Mouse (Mus musculus) MEL (cell line): ENCODE results near the gene Taf1a. TPM values are rescaled to one million over a fixed set of nuclear protein-coding genes. Genes with fewer than 3 reads are reported as not detected.
A peak's percentile ranks its signal among the peaks of the same experiment; 100 is the strongest.
"Not testable (repeated sequence)": the region's sequence is repeated elsewhere in the genome, so short reads cannot be mapped to it uniquely, and the experiment has no call there.

Experiments used
- DNase-seq: peaks from one replicate; pipeline ENCODE4 v3.0.0; 2011; ENCODE audit warnings: low read depth, low spot score
- H3K27ac ChIP-seq: 2 replicates; pipeline ENCODE4 v1.5.1; 2012; ENCODE audit warnings: low read depth, mild to moderate bottlenecking, control low read depth, low read length, moderate library complexity; ENCODE audit not compliant: control insufficient read depth
- H3K27me3 ChIP-seq, 2 experiments: fragments of 150-350 bp in 1 of 2; sonication (generic) in 1 of 2; 2 replicates each; pipeline ENCODE4 v1.6.1; 2012; ENCODE audit warnings: low read length in 2 of 2, mild to moderate bottlenecking in 2 of 2, improper control_type of control experiment in 1 of 2, moderate library complexity in 1 of 2; ENCODE audit not compliant: insufficient read depth in 2 of 2, control insufficient read depth in 1 of 2
- H3K36me3 ChIP-seq, 2 experiments: 2 replicates each; pipeline ENCODE4 v1.6.1; 2012 to 2014; ENCODE audit warnings: low read length in 2 of 2, improper control_type of control experiment in 1 of 2, inconsistent platforms in 1 of 2, mild to moderate bottlenecking in 1 of 2; ENCODE audit not compliant: insufficient read depth in 2 of 2, control insufficient read depth in 1 of 2
- H3K4me1 ChIP-seq, 2 experiments: fragments of 150-350 bp in 1 of 2; sonication (generic) in 1 of 2; 2 replicates each; pipeline ENCODE4 v1.6.1; 2012; ENCODE audit warnings: low read length in 2 of 2, improper control_type of control experiment in 1 of 2, mild to moderate bottlenecking in 1 of 2; ENCODE audit not compliant: insufficient read depth in 2 of 2, control insufficient read depth in 1 of 2
- H3K4me3 ChIP-seq, 2 experiments: fragments of 150-350 bp in 1 of 2; sonication (generic) in 1 of 2; 2 replicates each; pipeline ENCODE4 v1.5.1; 2012; ENCODE audit warnings: low read depth in 2 of 2, low read length in 2 of 2, mild to moderate bottlenecking in 2 of 2, moderate library complexity in 2 of 2, control low read depth in 1 of 2, improper control_type of control experiment in 1 of 2; ENCODE audit not compliant: control insufficient read depth in 1 of 2, insufficient read depth in 1 of 2
- H3K79me2 ChIP-seq: 2 replicates; pipeline ENCODE4 v1.6.1; 2012; ENCODE audit warnings: mild to moderate bottlenecking, low read length, moderate library complexity; ENCODE audit not compliant: control insufficient read depth, poor library complexity, insufficient read depth
- H3K9ac ChIP-seq: 2 replicates; pipeline ENCODE4 v1.6.1; 2012; ENCODE audit warnings: low read depth, mild to moderate bottlenecking, control low read depth, low read length, moderate library complexity; ENCODE audit not compliant: control insufficient read depth, poor library complexity, severe bottlenecking
- H3K9me3 ChIP-seq: fragments of 150-350 bp; sonication (generic); replicated peaks from 2 replicates; pipeline ENCODE4 v1.6.1; 2012; ENCODE audit warnings: mild to moderate bottlenecking, low read length, improper control_type of control experiment, moderate library complexity; ENCODE audit not compliant: insufficient read depth
- CTCF ChIP-seq, 3 experiments: IDR thresholded peaks in 2 of 3; conservative IDR thresholded peaks in 1 of 3; 2 replicates each; pipeline ENCODE4 v1.5.1; 2011 to 2012; ENCODE audit warnings: low read length in 3 of 3, low read depth in 2 of 3, mild to moderate bottlenecking in 2 of 3, improper control_type of control experiment in 1 of 3, inconsistent platforms in 1 of 3, mixed read lengths in 1 of 3, moderate library complexity in 1 of 3; ENCODE audit not compliant: control insufficient read depth in 1 of 3, insufficient read depth in 1 of 3, poor library complexity in 1 of 3, severe bottlenecking in 1 of 3
- ETS1 ChIP-seq: IDR thresholded peaks from 2 replicates; pipeline ENCODE4 v1.6.1; 2012; ENCODE audit warnings: low read depth, mild to moderate bottlenecking, inconsistent platforms, low read length, improper control_type of control experiment, moderate library complexity
- HCFC1 ChIP-seq: IDR thresholded peaks from 2 replicates; pipeline ENCODE4 v1.6.1; 2012; ENCODE audit warnings: low read depth, mild to moderate bottlenecking, inconsistent platforms, low read length, improper control_type of control experiment, moderate library complexity
- JUND ChIP-seq: IDR thresholded peaks from 2 replicates; pipeline ENCODE4 v1.6.1; 2011; ENCODE audit warnings: low read depth, mild to moderate bottlenecking, improper control_type of control experiment, low read length
- KAT2A ChIP-seq: conservative IDR thresholded peaks from 2 replicates; pipeline ENCODE4 v1.6.1; 2012; ENCODE audit warnings: low read depth, low read length, improper control_type of control experiment, inconsistent platforms
- TAL1 ChIP-seq: IDR thresholded peaks from 2 replicates; pipeline ENCODE4 v1.6.1; 2012; ENCODE audit warnings: mild to moderate bottlenecking, inconsistent platforms, low read length, moderate library complexity, mixed read lengths
- TBP ChIP-seq: IDR thresholded peaks from 2 replicates; pipeline ENCODE4 v1.8.0; 2011; ENCODE audit warnings: low read depth, low read length, improper control_type of control experiment
- USF1 ChIP-seq: IDR thresholded peaks from 2 replicates; pipeline ENCODE4 v1.6.1; 2014; ENCODE audit warnings: low read depth, mild to moderate bottlenecking, inconsistent platforms, low read length, improper control_type of control experiment, moderate library complexity
- ZC3H11A ChIP-seq: IDR thresholded peaks from 2 replicates; pipeline ENCODE4 v1.6.1; 2012; ENCODE audit warnings: low read depth, mild to moderate bottlenecking, inconsistent platforms, low read length, improper control_type of control experiment
- ZKSCAN1 ChIP-seq: IDR thresholded peaks from 2 replicates; pipeline ENCODE4 v1.6.1; 2012; ENCODE audit warnings: low read depth, mild to moderate bottlenecking, inconsistent platforms, low read length, improper control_type of control experiment, moderate library complexity
- ZNF384 ChIP-seq: IDR thresholded peaks from 2 replicates; pipeline ENCODE4 v1.6.1; 2012; ENCODE audit warnings: low read depth, mild to moderate bottlenecking, inconsistent platforms, low read length, improper control_type of control experiment
- polyA plus RNA-seq, 2 experiments: library from polyadenylated mRNA; stranded (reverse) in 1 of 2; unstranded in 1 of 2; fragments of >175 nt in 1 of 2; fragments of >200 nt in 1 of 2; gene quantifications; 2 replicates each; pipeline versions ENCODE4 v1.2.1 to v1.2.4; 2012; ENCODE audit warnings: low replicate concordance in 2 of 2, low read depth in 1 of 2; ENCODE audit not compliant: insufficient read length in 2 of 2, insufficient read depth in 1 of 2, missing spikeins in 1 of 2
- total RNA-seq: library from RNA; depleted of rRNA; stranded (reverse); fragments of 300-350 nt; gene quantifications from 2 replicates; pipeline ENCODE4 v1.2.3, GENCODE M21; 2012

The Taf1a gene
- total and polyA plus RNA-seq, 3 experiments: 21.5 to 23.8 TPM; not detected in 1

DNA sequence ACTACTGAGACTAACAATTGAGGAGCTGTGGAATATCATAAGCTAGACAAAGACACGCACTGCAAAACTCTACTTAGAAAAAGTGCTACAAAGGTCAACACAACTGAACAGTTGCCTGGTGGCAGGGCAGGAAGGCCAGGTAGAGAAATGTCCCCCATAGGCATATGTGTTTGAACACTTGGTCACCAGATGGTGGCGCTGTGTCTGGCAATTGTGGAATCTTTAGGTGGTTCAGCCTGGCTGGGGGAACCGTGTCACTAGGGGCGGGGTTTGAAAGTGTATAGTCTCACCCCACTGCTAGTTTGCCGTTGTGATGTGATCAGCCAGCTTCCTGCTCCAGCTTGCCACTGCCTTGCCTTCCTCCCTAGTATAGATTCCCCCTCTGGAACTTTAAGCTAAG, 14.1 kb upstream of the Taf1a start:
- Histone ChIP-seq H3K9ac (no peak overlapping the region), H3K4me3 (no peak overlapping the region), H3K36me3 (no peaks in the 10 kb centered on the region; a peak in 1 of 4 replicates), H3K27ac (no peak overlapping the region), H3K4me1 (peaks cover 0 to 13% of the 10 kb centered on the region in 2 experiments; a peak in 2 of 4 replicates), H3K79me2 (no peaks in the 10 kb centered on the region), H3K27me3 (peaks cover 0 to 4% of the 10 kb centered on the region in 2 experiments; a peak in 3 of 4 replicates), H3K9me3 (no peaks in the 10 kb centered on the region)
- peak in 2 of 3 experiments; percentile 12 to 28; a peak in 3 of 6 replicates for TF ChIP-seq CTCF (IDR thresholded peaks at IDR 0.05 in 2 of 3, conservative IDR thresholded peaks at IDR 0.05 in 1 of 3; ENCODE audit: control insufficient read depth in 1 of 3, insufficient read depth in 1 of 3, low read depth in 2 of 3, low read length in 3 of 3, poor library complexity in 1 of 3, severe bottlenecking in 1 of 3)
- no peak for TF ChIP-seq ZNF384
- no peak for DNase-seq

DNA sequence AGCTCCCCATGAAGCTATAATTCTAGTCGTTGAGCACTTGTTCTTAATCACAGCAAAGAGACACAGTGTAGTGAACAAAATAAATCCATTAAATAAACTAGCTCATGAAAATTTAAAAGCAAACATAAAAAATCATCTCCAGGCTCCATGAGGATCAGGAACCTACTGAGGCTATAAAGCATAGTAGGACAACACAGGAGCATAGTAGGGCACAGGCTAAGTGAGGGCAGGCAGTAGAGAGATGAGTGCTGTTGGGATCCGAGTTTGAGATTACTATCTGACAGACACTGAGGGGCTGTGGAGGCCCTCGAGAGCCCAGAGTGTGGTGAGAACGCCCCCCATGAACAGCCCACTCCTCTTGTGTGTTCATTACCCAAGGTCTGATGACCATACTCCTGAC, 11.7 kb upstream of the Taf1a start:
- no peak overlapping the region for H3K4me3 ChIP-seq
- TF ChIP-seq TAL1 (no peak), USF1 (no peak), KAT2A (no peak), TBP (no peak), ZKSCAN1 (peak; percentile 81), ZNF384 (no peak), ETS1 (no peak), ZC3H11A (no peak), HCFC1 (no peak)
- H3K9ac ChIP-seq: no peak overlapping the region
- DNase-seq: no peak
- no peaks in the 10 kb centered on the region for H3K9me3 ChIP-seq
- H3K27ac ChIP-seq: no peak overlapping the region
- no peaks in the 10 kb centered on the region for H3K79me2 ChIP-seq
- no peaks in the 10 kb centered on the region; a peak in 1 of 4 replicates for H3K36me3 ChIP-seq
- H3K27me3 ChIP-seq: peaks cover 0 to 11% of the 10 kb centered on the region in 2 experiments; a peak in 3 of 4 replicates
- H3K4me1 ChIP-seq: 0 out of 4 replicates have a peak, but pooled peaks cover 0 to 9% of the 10 kb centered on the region in 2 experiments

DNA sequence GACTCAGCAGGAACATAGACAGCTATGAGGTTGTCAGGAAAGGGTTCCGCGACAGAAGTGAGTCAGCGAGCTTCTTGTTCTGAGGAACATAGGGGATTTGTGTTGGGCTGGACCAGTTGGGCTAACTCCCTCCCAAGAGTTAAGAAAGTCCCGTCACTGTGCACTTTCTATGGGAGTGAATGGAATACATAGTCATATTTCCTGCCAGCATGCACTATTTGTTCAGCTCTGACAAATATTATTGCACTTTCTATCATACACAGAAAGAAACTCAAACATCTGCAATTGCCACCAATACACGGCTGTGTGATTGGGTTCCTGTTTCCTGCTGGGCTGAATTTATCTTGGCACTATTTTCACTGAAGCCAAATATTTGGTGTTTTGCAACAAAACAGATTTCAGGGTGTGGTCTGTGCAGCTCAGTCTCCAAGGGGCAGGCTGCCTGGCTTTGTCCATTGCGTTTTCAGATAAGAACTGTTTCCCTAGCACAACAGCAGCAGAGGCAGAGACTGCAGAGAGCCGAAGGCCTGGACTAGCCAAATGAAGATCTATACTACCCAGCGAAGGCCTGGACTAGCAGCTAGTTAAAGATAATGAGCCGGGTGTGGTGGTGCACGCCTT, 10.3 kb upstream of the Taf1a start:
- peaks cover 2 to 15% of the 10 kb centered on the region in 2 experiments for H3K27me3 ChIP-seq
- TF ChIP-seq JUND (no peak), ZC3H11A (no peak), KAT2A (no peak)
- TF ChIP-seq, all 39 proteins: peak for 0
- peak; percentile 37 for DNase-seq
- H3K27ac ChIP-seq: no peak overlapping the region
- no peaks in the 10 kb centered on the region; a peak in 1 of 4 replicates for H3K36me3 ChIP-seq
- H3K9me3 ChIP-seq: no peaks in the 10 kb centered on the region
- no peaks in the 10 kb centered on the region for H3K79me2 ChIP-seq
- no peak overlapping the region for H3K4me3 ChIP-seq
- H3K4me1 ChIP-seq: 0 out of 4 replicates have a peak, but pooled peaks cover 0 to 9% of the 10 kb centered on the region in 2 experiments
- H3K9ac ChIP-seq: no peak overlapping the region

- not testable (repeated sequence) for H3K9ac ChIP-seq, H3K27ac ChIP-seq, H3K79me2 ChIP-seq, DNase-seq, H3K4me3 ChIP-seq, H3K9me3 ChIP-seq, H3K4me1 ChIP-seq, H3K36me3 ChIP-seq
- peaks cover 2 to 13% of the 10 kb centered on the region in 2 experiments for H3K27me3 ChIP-seq
Observed at GRCm38 (mm10) chr1:183379376-183379775, 9.4 kb upstream of the Taf1a start.
